Mouse (Mus musculus) kidney, embryonic 15.5 days (tissue): ENCODE results near the gene Tnk2. TPM values are rescaled to one million over a fixed set of nuclear protein-coding genes. Genes with fewer than 3 reads are reported as not detected.

ENCODE experiments used
- ATAC-seq: fragments of 200-750 bp; cut with Nextera tagmentation; replicated peaks from 2 replicates; pipeline ENCODE4 v1.8.0; 2017; ENCODE audit warnings: moderate TSS enrichment; ENCODE audit not compliant: low FRiP score
- H3K27ac ChIP-seq: fragments of 300-500 bp; sonication (generic); 2 replicates; pipeline ENCODE4 v1.5.1; 2015; ENCODE audit warnings: mild to moderate bottlenecking, inconsistent platforms
- H3K27me3 ChIP-seq: fragments of 300-500 bp; sonication (generic); 2 replicates; pipeline ENCODE4 v1.6.1; 2015; ENCODE audit warnings: inconsistent platforms
- H3K36me3 ChIP-seq: fragments of 300-500 bp; sonication (generic); 2 replicates; pipeline ENCODE4 v1.6.1; 2015; ENCODE audit warnings: inconsistent platforms
- H3K4me1 ChIP-seq: fragments of 300-500 bp; sonication (generic); 2 replicates; pipeline ENCODE4 v1.6.1; 2015; ENCODE audit warnings: inconsistent platforms
- H3K4me2 ChIP-seq: fragments of 300-500 bp; sonication (generic); 2 replicates; pipeline ENCODE4 v1.6.1; 2015; ENCODE audit warnings: moderate library complexity, mild to moderate bottlenecking, inconsistent platforms
- H3K4me3 ChIP-seq: fragments of 300-500 bp; sonication (generic); replicated peaks from 2 replicates; pipeline ENCODE4 v1.5.1; 2015; ENCODE audit warnings: mild to moderate bottlenecking, inconsistent platforms
- H3K9ac ChIP-seq: fragments of 300-500 bp; sonication (generic); 2 replicates; pipeline ENCODE4 v1.6.1; 2015; ENCODE audit warnings: mild to moderate bottlenecking, inconsistent platforms
- H3K9me3 ChIP-seq: fragments of 300-500 bp; sonication (generic); replicated peaks from 2 replicates; pipeline ENCODE4 v1.6.1; 2016; ENCODE audit warnings: inconsistent platforms
- WGBS: fragments of 180-500 bp; shearing (Covaris S2); methylation state at CpG from one replicate; pipeline ENCODE4 v1.1.7; 2015; ENCODE audit warnings: mixed read lengths; 5-methylcytosine and 5-hydroxymethylcytosine counted together
- polyA plus RNA-seq: library from polyadenylated mRNA; unstranded; fragments of >200 nt; fragmentation: Nextera tagmentation; extraction: Ambion mirVana; gene quantifications from 2 replicates; pipeline ENCODE4 v1.2.1, GENCODE M21; 2015

The Tnk2 gene
- polyA plus RNA-seq, 1 experiment from 2014 or later: 12.4 TPM

DNA sequence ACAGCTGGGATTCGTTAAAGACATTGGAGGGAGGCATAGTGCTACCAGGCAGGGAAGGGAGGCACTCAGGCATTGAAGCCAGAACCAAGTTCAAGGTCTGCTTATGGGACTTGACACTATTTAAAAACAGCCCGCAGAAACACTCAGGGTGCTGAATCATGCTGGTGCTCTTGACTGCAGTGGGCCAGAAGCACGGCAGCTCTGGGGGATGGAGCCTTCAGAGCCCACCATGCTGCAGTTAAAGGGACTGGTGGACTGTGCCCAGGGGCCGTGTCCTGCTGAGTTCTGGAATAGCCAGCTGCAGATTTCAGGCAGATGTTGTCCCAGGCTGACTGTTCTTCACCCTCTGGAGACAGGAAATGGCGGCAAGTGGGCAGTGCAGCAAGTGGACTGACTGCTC is 42.3 kb downstream of the Tnk2 start:
- no peak for ATAC-seq
- no peaks in the 10 kb centered on the region for H3K27me3 ChIP-seq
- H3K4me2 ChIP-seq: no peak overlapping the region
- no peaks in the 10 kb centered on the region for H3K9me3 ChIP-seq
- no peak overlapping the region for H3K4me3 ChIP-seq
- peaks cover 13% of the 10 kb centered on the region; the same call in 1 of the 2 replicates for H3K4me1 ChIP-seq
- peaks cover 13% of the 10 kb centered on the region for H3K36me3 ChIP-seq
- H3K27ac ChIP-seq: no peak overlapping the region
- WGBS: 55% methylated on average over 5 of the region's 5 CpGs
- no peak overlapping the region for H3K9ac ChIP-seq

DNA sequence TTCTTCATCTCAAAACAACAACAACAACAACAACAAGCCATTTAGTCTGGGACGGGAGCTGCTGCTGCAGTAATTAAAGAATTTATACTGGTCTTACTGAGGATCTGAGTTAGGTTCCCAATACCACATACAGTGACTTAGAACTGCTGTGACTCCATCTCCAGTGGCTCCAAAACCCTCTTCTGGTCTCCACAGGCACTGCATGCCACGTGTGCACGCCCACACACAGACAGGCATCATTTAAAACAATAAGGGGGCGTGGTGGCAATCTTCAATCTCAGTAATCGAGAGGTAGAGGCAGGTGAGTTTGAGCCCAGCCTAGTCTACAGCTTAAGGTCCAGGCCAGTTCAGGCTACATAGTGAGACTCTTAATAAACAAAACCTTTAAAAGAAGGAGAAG is 43.5 kb downstream of the Tnk2 start:
- Histone ChIP-seq H3K36me3 (peaks cover 7% of the 10 kb centered on the region), H3K4me2 (no peak overlapping the region), H3K4me1 (peaks cover 13% of the 10 kb centered on the region; the same call in 1 of the 2 replicates), H3K9ac (no peak overlapping the region), H3K4me3 (no peak overlapping the region), H3K27me3 (no peaks in the 10 kb centered on the region), H3K9me3 (no peaks in the 10 kb centered on the region), H3K27ac (no peak overlapping the region)
- 75% methylated on average over 5 of the region's 5 CpGs for WGBS
- no peak for ATAC-seq

DNA sequence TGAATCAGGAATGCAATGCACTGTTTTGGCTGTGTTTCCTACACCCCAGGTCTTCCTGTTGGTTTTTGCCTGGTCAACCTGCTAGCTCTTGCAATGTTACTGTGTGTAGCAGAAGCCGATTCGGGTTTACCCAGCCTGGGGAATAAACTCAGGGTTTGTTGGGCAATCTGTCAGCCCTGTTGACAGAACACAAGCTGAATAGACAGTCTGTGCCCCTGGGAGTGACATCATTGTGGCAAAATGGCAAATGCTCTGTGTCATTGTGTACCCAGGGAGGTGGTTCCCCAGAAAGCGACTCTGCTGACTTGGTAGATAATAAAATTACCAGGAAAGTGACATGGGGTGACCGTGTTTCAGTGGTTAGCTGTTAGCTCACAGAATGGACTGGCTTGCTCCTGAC is 45.1 kb downstream of the Tnk2 start:
- Histone ChIP-seq H3K9me3 (no peaks in the 10 kb centered on the region), H3K27me3 (no peaks in the 10 kb centered on the region), H3K4me1 (peaks cover 6% of the 10 kb centered on the region; the same call in 1 of the 2 replicates), H3K36me3 (no peaks in the 10 kb centered on the region), H3K27ac (no peak overlapping the region), H3K4me2 (no peak overlapping the region), H3K4me3 (no peak overlapping the region), H3K9ac (no peak overlapping the region)
- no peak for ATAC-seq
- 61% methylated on average over 4 of the region's 4 CpGs for WGBS

GRCm38 (mm10) chr16:32689501-32689900 is 45.8 kb downstream of the Tnk2 start:
- peaks cover 6% of the 10 kb centered on the region; the same call in 1 of the 2 replicates for H3K4me1 ChIP-seq
- ATAC-seq: 0 out of 2 replicates have a peak, but pooled peaks have one; percentile 6

GRCm38 (mm10) chr16:32696841-32697464 is 53.3 kb downstream of the Tnk2 start:
- no peak for ATAC-seq
- Histone ChIP-seq H3K9me3 (no peaks in the 10 kb centered on the region), H3K4me3 (no peak overlapping the region), H3K9ac (no peak overlapping the region), H3K27me3 (no peaks in the 10 kb centered on the region), H3K4me2 (no peak overlapping the region), H3K27ac (no peak overlapping the region), H3K36me3 (no peaks in the 10 kb centered on the region), H3K4me1 (peaks cover 23% of the 10 kb centered on the region)
- WGBS: 45% methylated on average over 7 of the region's 7 CpGs

More at GRCm38 (mm10) chr16:32689501-32689900, 45.8 kb downstream of the Tnk2 start:
- Histone ChIP-seq H3K27ac (no peak overlapping the region), H3K9ac (no peak overlapping the region), H3K27me3 (no peaks in the 10 kb centered on the region), H3K36me3 (no peaks in the 10 kb centered on the region), H3K9me3 (no peaks in the 10 kb centered on the region), H3K4me2 (no peak overlapping the region), H3K4me3 (no peak overlapping the region)
- 6% methylated on average over 9 of the region's 9 CpGs for WGBS

- no peaks in the 10 kb centered on the region for H3K27me3 ChIP-seq
- no peak overlapping the region for H3K4me3 ChIP-seq
- H3K9ac ChIP-seq: no peak overlapping the region
- H3K27ac ChIP-seq: no peak overlapping the region
- H3K4me1 ChIP-seq: peaks cover 23% of the 10 kb centered on the region
- no peaks in the 10 kb centered on the region for H3K9me3 ChIP-seq
- ATAC-seq: 0 out of 2 replicates have a peak, but pooled peaks have one; percentile 18
- no peaks in the 10 kb centered on the region for H3K36me3 ChIP-seq
- 89% methylated on average over 22 of the region's 22 CpGs for WGBS
- no peak overlapping the region for H3K4me2 ChIP-seq
These were observed 54.2 kb downstream of the Tnk2 start for GRCm38 (mm10) chr16:32697665-32698446.

- 47% methylated on average over 7 of the region's 7 CpGs for WGBS
These were observed 54.9 kb downstream of the Tnk2 start for GRCm38 (mm10) chr16:32698550-32698949.

GRCm38 (mm10) chr16:32703312-32703912 is 59.7 kb downstream of the Tnk2 start:
- H3K36me3 ChIP-seq: no peaks in the 10 kb centered on the region
- peak overlapping the region; percentile 58; the same call in 1 of the 2 replicates for H3K27ac ChIP-seq
- H3K27me3 ChIP-seq: no peaks in the 10 kb centered on the region
- peaks cover 37% of the 10 kb centered on the region for H3K4me1 ChIP-seq
- no peak overlapping the region for H3K4me3 ChIP-seq
- H3K9ac ChIP-seq: no peak overlapping the region
- WGBS: 46% methylated on average over 9 of the region's 9 CpGs
- ATAC-seq: no peak
- no peak overlapping the region for H3K4me2 ChIP-seq
- H3K9me3 ChIP-seq: 0 out of 2 replicates have a peak, but pooled peaks cover 3% of the 10 kb centered on the region

More at GRCm38 (mm10) chr16:32698550-32698949, 54.9 kb downstream of the Tnk2 start:
- H3K27ac ChIP-seq: no peak overlapping the region
- no peaks in the 10 kb centered on the region for H3K9me3 ChIP-seq
- 0 out of 2 replicates have a peak, but pooled peaks have one; percentile 12 for ATAC-seq
- H3K36me3 ChIP-seq: no peaks in the 10 kb centered on the region
- H3K4me3 ChIP-seq: no peak overlapping the region
- H3K4me2 ChIP-seq: no peak overlapping the region
- H3K4me1 ChIP-seq: peaks cover 26% of the 10 kb centered on the region
- no peaks in the 10 kb centered on the region for H3K27me3 ChIP-seq
- H3K9ac ChIP-seq: no peak overlapping the region

DNA sequence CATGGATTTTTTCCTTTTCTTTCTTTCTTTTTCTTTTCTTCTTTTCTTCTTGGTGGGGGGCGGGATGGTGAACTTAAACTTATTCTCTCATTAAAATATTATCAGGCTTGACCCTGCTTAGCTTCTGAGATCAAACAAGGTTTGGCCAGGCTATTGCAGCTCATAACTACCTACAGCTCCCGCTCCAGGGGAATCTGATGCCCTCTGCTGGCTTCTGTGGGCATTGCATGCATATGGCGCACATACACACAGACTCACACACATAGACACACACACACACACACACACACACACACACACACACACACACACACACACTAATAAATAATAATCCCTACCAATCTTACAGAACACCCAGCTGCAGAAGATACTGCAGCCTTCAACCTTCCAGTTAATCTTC is 61.9 kb downstream of the Tnk2 start:
- Histone ChIP-seq H3K9ac (no peak overlapping the region), H3K36me3 (no peaks in the 10 kb centered on the region), H3K4me1 (peaks cover 29% of the 10 kb centered on the region), H3K4me2 (no peak overlapping the region), H3K27me3 (no peaks in the 10 kb centered on the region), H3K4me3 (no peak overlapping the region), H3K9me3 (0 out of 2 replicates have a peak, but pooled peaks cover 3% of the 10 kb centered on the region), H3K27ac (no peak overlapping the region)
- no peak for ATAC-seq
- WGBS: 98% methylated on average over 3 of the region's 3 CpGs

- H3K9me3 ChIP-seq: 0 out of 2 replicates have a peak, but pooled peaks cover 3% of the 10 kb centered on the region
- ATAC-seq: no peak; the same call in 1 of the 2 replicates
- H3K9ac ChIP-seq: no peak overlapping the region
- H3K27ac ChIP-seq: peak overlapping the region; percentile 35
- H3K27me3 ChIP-seq: no peaks in the 10 kb centered on the region
- H3K4me3 ChIP-seq: no peak overlapping the region
- no peaks in the 10 kb centered on the region for H3K36me3 ChIP-seq
- peaks cover 31% of the 10 kb centered on the region for H3K4me1 ChIP-seq
- 54% methylated on average over 17 of the region's 17 CpGs for WGBS
- no peak overlapping the region for H3K4me2 ChIP-seq
These were observed 63.6 kb downstream of the Tnk2 start for GRCm38 (mm10) chr16:32707111-32707823.

- peak; percentile 71 for ATAC-seq
- Histone ChIP-seq H3K27ac (peak overlapping the region; percentile 35), H3K27me3 (no peaks in the 10 kb centered on the region), H3K9me3 (0 out of 2 replicates have a peak, but pooled peaks cover 3% of the 10 kb centered on the region), H3K36me3 (no peaks in the 10 kb centered on the region), H3K4me1 (peaks cover 31% of the 10 kb centered on the region), H3K4me3 (no peak overlapping the region), H3K9ac (no peak overlapping the region), H3K4me2 (no peak overlapping the region)
- WGBS: 56% methylated on average over 9 of the region's 9 CpGs
These were observed 64.3 kb downstream of the Tnk2 start for GRCm38 (mm10) chr16:32707824-32708456.
